Comparison of ENCODE assay signal across 26 mouse cellular contexts in the genomic region with DNA sequence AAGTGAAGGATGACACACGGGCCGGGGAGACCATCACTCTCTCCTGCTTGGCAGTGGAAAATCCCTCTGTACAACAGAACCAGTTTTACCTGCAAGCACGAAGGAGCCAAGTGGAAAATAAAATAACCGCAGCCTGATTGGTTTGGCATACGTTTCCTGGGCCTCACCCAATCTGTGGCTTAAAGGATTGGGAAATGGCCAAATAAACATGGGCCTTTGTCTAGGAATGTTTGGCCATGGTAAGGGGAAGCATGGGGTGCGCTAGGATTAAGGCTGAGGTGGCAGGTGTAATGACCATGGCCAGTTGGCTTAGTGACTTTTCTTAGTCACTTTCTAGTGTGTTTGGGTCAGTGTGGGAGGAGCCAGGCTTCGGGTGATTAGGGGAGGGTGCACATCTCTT.
DNase-seq lines count a peak whose midpoint lies in the region; ATAC-seq lines count a peak whose summit lies in the region.
"Had no signal": no experiment of that assay in that cellular context is flagged by ENCODE, and none has a peak within 500 bp of the region (broad histone marks: within the 10 kb centered on the region; RNA-seq: fewer than 3 reads in every experiment).

No protein-coding gene starts in this region.

- H3K36me3 ChIP-seq in lung, embryonic 15.5 days, result no peaks in the 10 kb centered on the region
- no peaks in the 10 kb centered on the region for H3K36me3 ChIP-seq in stomach, embryonic 16.5 days (ENCODE audit: control insufficient read depth, insufficient read depth, low read length)
- H3K36me3 ChIP-seq in forebrain, embryonic 16.5 days (ENCODE audit: control insufficient read depth, insufficient read depth), result no peaks in the 10 kb centered on the region
- H3K36me3 ChIP-seq: G1E; heart, embryonic 12.5 days; hindbrain, embryonic 15.5 days; intestine, embryonic 15.5 days; liver, embryonic 12.5 days; midbrain, embryonic 10.5 days had no signal

- H3K27ac ChIP-seq in lung, embryonic 15.5 days, result no peak overlapping the region
- no peak overlapping the region; the same call in 1 of the 2 replicates for H3K27ac ChIP-seq in stomach, embryonic 16.5 days (ENCODE audit: low read length)
- no peak overlapping the region for H3K27ac ChIP-seq in forebrain, embryonic 16.5 days (ENCODE audit: low read length)
- H3K27ac ChIP-seq: hindbrain, embryonic 15.5 days; left cerebral cortex, adult 2 months; liver, embryonic 12.5 days; macrophage; midbrain, embryonic 10.5 days had no signal

- 0 out of 2 replicates have a peak, but pooled peaks cover 6% of the 10 kb centered on the region for H3K4me1 ChIP-seq in lung, embryonic 15.5 days
- H3K4me1 ChIP-seq in stomach, embryonic 16.5 days (ENCODE audit: control insufficient read depth, insufficient read depth, low read length), result peaks cover 13% of the 10 kb centered on the region; the same call in 1 of the 2 replicates
- H3K4me1 ChIP-seq in forebrain, embryonic 16.5 days (replicated peaks; ENCODE audit: control insufficient read depth, insufficient read depth, low read length), result peaks cover 10% of the 10 kb centered on the region

- no peak overlapping the region for H3K9ac ChIP-seq in lung, embryonic 15.5 days
- H3K9ac ChIP-seq in stomach, embryonic 16.5 days (ENCODE audit: low read length), result no peak overlapping the region
- H3K9ac ChIP-seq in forebrain, embryonic 16.5 days (replicated peaks; ENCODE audit: low read depth, low read length), result no peak overlapping the region
- H3K9ac ChIP-seq: forebrain, postnatal 0 days; heart, embryonic 12.5 days; hindbrain, embryonic 15.5 days; intestine, embryonic 15.5 days; liver, embryonic 12.5 days had no signal

- DNase-seq in cerebellum, adult 9-10 months, result peak; percentile 61
- DNase-seq in cerebellum, postnatal 4 days (ENCODE audit: low spot score in 2 of 2), result no peak
- no peak for DNase-seq in lung, postnatal 14 days
- DNase-seq in fat pad, adult 2 months (ENCODE audit: extremely low read depth, low read depth, low spot score), result peak; percentile 70
- no peak for DNase-seq in frontal cortex, adult 2 months (ENCODE audit: extremely low spot score in 1 of 2, low spot score in 1 of 2)
- DNase-seq: adrenal gland, postnatal 25 days; forebrain, postnatal 0 days; heart, postnatal 14 days; kidney, postnatal 4 days; layer of hippocampus, adult 9-11 months; left cerebral cortex, postnatal 4 days; retina, postnatal 1 day; thymus, postnatal 4 days had no signal

- no peak overlapping the region for H3K4me3 ChIP-seq in lung, embryonic 15.5 days
- no peak overlapping the region for H3K4me3 ChIP-seq in stomach, embryonic 16.5 days (replicated peaks; ENCODE audit: low read length)
- no peak overlapping the region for H3K4me3 ChIP-seq in forebrain, embryonic 16.5 days (replicated peaks; ENCODE audit: low read length)
- H3K4me3 ChIP-seq: erythroblast, embryonic 14.5 days; heart, embryonic 12.5 days; hindbrain, embryonic 15.5 days; intestine, embryonic 15.5 days; left cerebral cortex, adult 2 months; liver, embryonic 12.5 days; midbrain, embryonic 10.5 days had no signal

- no peaks in the 10 kb centered on the region for H3K27me3 ChIP-seq in lung, embryonic 15.5 days
- no peaks in the 10 kb centered on the region for H3K27me3 ChIP-seq in stomach, embryonic 16.5 days (ENCODE audit: control insufficient read depth, insufficient read depth, low read length)
- H3K27me3 ChIP-seq in forebrain, embryonic 16.5 days (replicated peaks; ENCODE audit: control insufficient read depth, insufficient read depth, low read length), result no peaks in the 10 kb centered on the region
- H3K27me3 ChIP-seq: hindbrain, embryonic 15.5 days; intestine, embryonic 15.5 days; liver, embryonic 12.5 days had no signal

- no peak overlapping the region for H3K4me2 ChIP-seq in lung, embryonic 15.5 days
- H3K4me2 ChIP-seq in stomach, embryonic 16.5 days (ENCODE audit: low read depth, low read length), result no peak overlapping the region
- H3K4me2 ChIP-seq in forebrain, embryonic 16.5 days (ENCODE audit: low read length), result no peak overlapping the region
- H3K4me2 ChIP-seq: heart, embryonic 12.5 days; hindbrain, embryonic 15.5 days; intestine, embryonic 15.5 days; liver, embryonic 12.5 days had no signal

- H3K9me3 ChIP-seq in lung, embryonic 15.5 days, result no peaks in the 10 kb centered on the region
- H3K9me3 ChIP-seq in stomach, embryonic 16.5 days (replicated peaks; ENCODE audit: control insufficient read depth, low read length), result no peaks in the 10 kb centered on the region
- H3K9me3 ChIP-seq in forebrain, embryonic 16.5 days (ENCODE audit: control insufficient read depth, low read length), result no peaks in the 10 kb centered on the region
- H3K9me3 ChIP-seq: heart, embryonic 12.5 days; hindbrain, embryonic 15.5 days; intestine, embryonic 15.5 days; liver, embryonic 12.5 days; midbrain, embryonic 10.5 days had no signal

- 0 out of 2 replicates have a peak, but pooled peaks have one; percentile 10 for ATAC-seq in lung, embryonic 15.5 days (ENCODE audit: borderline replicate concordance, extremely low read depth, low FRiP score, low TSS enrichment)
- peak; percentile 34; the same call in 1 of the 2 replicates for ATAC-seq in stomach, embryonic 16.5 days (ENCODE audit: insufficient read depth, low FRiP score)
- ATAC-seq in forebrain, embryonic 16.5 days, result no peak
- ATAC-seq: activated CD4-positive, CD25-positive, alpha-beta regulatory T cell, adult 4 months; liver, embryonic 12.5 days had no signal

- WGBS in lung, embryonic 15.5 days, result 56% methylated on average over 7 of the region's 7 CpGs
- 54% methylated on average over 7 of the region's 7 CpGs for WGBS in stomach, embryonic 16.5 days
- WGBS in forebrain, embryonic 16.5 days, result 57% methylated on average over 7 of the region's 7 CpGs

Comparison
In these comparisons a context has a peak if more than half of its experiments do, and no peak if none do; other contexts are left out.
1. DNase-seq: peak in cerebellum, adult 9-10 months (single experiment) and fat pad, adult 2 months (single experiment); none in cerebellum, postnatal 4 days (0 of 2), lung, postnatal 14 days (single experiment) and frontal cortex, adult 2 months (0 of 2).